Mouse (Mus musculus) myocyte (in vitro differentiated cells): Measurements from ENCODE around the gene Hspd1.

Experiments
- CEBPB ChIP-seq: IDR thresholded peaks from 2 replicates; pipeline ENCODE4 v1.6.1; 2011; ENCODE audit warnings: mild to moderate bottlenecking, moderate library complexity; ENCODE audit not compliant: poor library complexity, insufficient read depth, severe bottlenecking
- E2F4 ChIP-seq: IDR thresholded peaks from one replicate; pipeline ENCODE4 v1.6.1; 2011; ENCODE audit warnings: mild to moderate bottlenecking, control low read depth, moderate library complexity; ENCODE audit not compliant: insufficient read depth
- MAX ChIP-seq: IDR thresholded peaks from one replicate; pipeline ENCODE4 v1.6.1; 2011; ENCODE audit warnings: low read depth, mild to moderate bottlenecking, control low read depth
- POLR2A ChIP-seq: IDR thresholded peaks from one replicate; pipeline ENCODE4 v1.6.1; 2011; ENCODE audit warnings: low read depth, mild to moderate bottlenecking, control low read depth, moderate library complexity; ENCODE audit not compliant: insufficient read length
- REST ChIP-seq: IDR thresholded peaks from one replicate; pipeline ENCODE4 v1.6.1; 2011; ENCODE audit warnings: mild to moderate bottlenecking, control low read depth, moderate library complexity; ENCODE audit not compliant: insufficient read depth, insufficient read length
- TCF12 ChIP-seq: IDR thresholded peaks from one replicate; pipeline ENCODE4 v1.6.1; 2011; ENCODE audit warnings: mild to moderate bottlenecking, control low read depth; ENCODE audit not compliant: poor library complexity, insufficient read depth, severe bottlenecking
- USF1 ChIP-seq: IDR thresholded peaks from one replicate; pipeline ENCODE4 v1.6.1; 2011; ENCODE audit warnings: low read depth, mild to moderate bottlenecking, control low read depth, moderate library complexity

- no peak for TF ChIP-seq CEBPB
- TF ChIP-seq E2F4, result no peak
- no peak for TF ChIP-seq POLR2A
- TF ChIP-seq REST, result no peak
- TF ChIP-seq TCF12, result no peak
- TF ChIP-seq USF1, result no peak
- no peak for TF ChIP-seq MAX
Observed at GRCm38 (mm10) chr1:55053596-55053995, 34.4 kb downstream of the Hspd1 start.
